Mouse (Mus musculus): ENCODE measurements around the gene Myl10.
"Not testable (repeated sequence)": the region's sequence is repeated elsewhere in the genome, so short reads cannot be mapped to it uniquely, and the experiment has no call there.

The Myl10 gene

DNA sequence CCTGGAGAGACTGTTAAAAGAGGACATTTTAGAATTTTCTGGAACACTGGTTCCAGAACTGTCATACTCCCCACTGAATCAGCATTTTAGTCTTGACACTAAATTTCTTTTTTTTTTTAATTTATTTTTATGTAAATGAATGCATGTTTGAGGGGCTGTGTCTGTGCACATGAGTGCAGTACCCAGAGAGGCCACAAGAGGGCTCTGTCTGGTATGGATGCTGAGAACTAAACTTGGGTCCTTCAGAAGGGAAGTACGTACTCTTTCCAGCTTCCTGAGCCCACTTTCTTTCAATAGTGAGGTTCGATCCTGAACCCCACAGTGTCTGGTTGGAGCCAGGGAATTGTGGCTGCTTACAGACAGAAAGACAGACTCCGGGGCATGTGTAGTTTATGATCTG lies 12.6 kb downstream of the Myl10 start:
- DNase-seq (ENCODE audit: low read depth, low spot score), result no peak

DNA sequence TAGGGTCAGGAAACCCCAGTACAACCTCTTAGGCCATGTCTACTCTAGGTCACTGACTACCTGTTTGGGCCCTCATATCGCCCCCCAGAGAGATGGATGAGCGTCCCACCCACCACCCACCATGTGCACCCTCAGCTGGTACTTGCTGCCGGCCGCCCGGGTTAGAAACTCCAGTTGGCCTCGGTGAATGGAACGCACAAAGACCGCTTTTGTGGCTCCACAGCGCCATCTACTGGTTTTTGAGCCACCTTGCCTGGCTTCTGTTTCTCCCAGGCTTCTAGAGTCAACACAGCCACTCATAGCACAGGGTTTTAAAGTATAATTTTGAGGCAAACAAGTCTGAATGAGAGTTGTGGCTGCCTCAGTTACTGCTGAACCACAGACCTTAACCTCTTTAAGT lies 13.9 kb downstream of the Myl10 start:
- peak; percentile 71 for DNase-seq (ENCODE audit: low read depth, low spot score)

DNA sequence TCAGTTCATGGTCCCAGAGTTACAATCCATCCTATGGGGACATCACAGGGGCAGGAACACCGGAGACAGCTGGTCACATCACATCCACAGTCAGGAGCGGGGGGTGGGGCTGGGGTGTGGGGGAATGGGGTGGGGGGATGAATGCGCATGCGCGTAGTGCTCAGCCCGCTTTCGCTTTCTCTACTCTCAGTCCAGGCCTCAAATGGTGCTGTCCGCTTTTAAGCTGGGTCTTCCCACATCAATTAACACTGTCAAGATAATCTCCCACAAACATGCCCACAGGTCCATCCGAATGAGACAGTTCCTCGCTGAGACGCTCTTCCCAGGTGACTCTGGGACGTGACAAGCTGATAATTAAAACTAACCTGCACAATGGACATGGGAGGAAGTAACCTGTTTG lies 15.2 kb downstream of the Myl10 start:
- no peak for DNase-seq (ENCODE audit: low read depth, low spot score)

DNA sequence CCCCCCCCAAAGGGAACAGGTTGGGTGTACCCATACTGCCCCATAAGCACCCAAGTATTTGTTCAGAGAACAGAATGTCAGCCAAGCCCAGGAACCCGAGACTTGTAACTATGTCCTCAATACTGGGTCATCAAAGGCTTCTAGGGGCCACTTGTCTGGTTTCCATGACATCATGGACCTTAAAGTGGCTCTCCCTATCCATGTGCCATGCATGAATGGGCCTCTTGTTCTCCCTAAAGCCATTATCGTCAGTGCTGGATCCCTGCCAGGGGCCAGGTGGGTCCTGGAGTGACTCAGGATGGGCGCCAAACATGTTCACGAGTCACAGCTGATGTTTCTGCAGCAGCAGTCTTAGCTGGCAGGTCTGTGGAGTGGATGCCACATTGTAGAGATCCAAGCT lies 17.8 kb downstream of the Myl10 start:
- no peak for DNase-seq (ENCODE audit: low read depth, low spot score)

DNA sequence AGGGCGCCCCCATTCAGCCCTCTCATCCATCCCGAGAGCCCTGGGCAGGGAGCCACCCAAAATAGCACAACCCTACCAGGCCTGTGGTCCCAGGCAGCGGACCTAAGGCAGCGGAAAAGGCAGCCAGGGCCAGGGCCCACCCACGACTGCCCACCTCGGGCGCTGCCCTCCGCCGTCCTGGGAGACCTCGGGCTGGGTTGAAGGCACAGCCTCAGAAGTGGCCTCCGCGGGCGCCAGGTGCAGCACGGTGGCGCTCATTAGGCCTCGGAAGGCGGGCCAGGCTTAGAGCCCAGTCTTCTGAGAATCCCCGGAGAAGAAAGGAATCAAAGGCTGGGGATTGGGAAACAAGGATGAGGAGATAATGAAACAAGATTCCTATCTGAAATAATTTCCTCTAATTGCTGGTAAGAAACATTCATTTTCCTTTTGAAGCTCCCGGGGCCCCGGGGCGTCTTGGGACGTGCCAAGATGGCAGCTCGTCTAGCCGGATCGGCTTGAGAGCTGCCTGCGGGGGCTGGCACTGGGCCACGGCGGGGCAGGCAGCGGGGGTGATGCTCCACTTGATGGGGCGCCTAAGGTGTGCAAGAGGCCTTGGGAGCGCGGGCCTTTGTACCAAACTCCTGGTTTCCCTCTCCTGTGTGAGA lies 21.4 kb downstream of the Myl10 start:
- DNase-seq (ENCODE audit: low read depth, low spot score), result no peak

DNA sequence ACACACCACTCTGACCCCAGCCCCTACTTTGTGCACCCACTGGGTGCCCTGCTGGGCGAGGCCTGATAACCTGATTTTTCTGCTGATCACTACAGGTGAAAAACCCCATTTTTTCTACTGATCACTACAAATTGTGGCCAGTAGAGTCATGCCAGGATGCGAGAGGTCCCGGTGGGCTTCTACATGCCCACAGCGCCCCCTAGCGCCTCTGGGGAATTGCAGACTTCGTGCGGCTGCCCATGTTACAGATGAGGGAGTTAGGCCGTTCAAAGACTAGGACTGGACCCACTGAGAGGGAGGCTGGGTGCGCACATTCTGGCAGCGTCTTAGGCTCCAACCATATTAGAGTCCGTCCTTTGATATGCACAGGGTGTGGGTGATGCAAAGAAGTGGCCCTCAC lies 21.9 kb downstream of the Myl10 start:
- no peak for DNase-seq (ENCODE audit: low read depth, low spot score)

DNA sequence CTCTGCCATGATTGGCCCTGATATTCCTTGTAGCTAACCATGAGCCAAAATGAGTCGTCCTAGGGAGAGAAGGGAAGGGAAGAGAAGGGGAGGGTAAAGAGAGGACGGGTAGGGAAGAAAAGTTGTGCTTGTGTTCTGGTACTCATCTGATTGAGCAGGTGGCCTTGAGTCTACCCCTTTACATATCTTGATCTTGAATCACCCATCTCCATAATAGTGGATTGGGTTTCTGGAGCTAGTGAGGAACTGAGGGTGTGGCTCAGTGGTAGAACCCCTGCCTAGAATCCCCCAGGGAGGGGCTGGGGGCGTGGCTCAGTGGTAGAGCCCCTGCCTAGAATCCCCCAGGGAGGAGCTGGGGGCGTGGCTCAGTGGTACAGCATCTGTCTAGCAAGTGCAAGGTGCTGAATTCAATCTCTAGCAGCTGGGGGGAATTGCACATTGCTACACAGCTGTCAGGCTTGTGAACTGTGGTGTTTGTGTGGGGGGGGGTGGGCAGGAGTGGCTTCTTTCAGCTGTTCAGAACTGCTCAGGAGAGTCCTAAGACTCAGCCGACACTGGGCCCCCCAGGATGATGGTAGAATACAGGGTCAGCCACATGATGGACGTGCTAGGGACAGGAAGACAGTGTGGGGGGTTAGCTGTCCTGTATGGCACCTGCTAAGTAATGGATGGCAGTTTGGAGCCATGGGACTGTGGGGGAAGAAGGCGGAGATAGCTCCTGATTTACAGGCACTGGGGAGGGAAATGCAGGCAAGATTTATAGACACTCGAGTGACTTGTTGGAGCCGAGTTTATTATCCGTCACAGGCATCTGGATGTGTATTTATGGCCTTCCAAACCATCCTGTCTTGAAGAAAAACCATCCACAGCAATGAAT lies 24.0 kb downstream of the Myl10 start:
- DNase-seq (ENCODE audit: low read depth, low spot score), result peak; percentile 26

DNA sequence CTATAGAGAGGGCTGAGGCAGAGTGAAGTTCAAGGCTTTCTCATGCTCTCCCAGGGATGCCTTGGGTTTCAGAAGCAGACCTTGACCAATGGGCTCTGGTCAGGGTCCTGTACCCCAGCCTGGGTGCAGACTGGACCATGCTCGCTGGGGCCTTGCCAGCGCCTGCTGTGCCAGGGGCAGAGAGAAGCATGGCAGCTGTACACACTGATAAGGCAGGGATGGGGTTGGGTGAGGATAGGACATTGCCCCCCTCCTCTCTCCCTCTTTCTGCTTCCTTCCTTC lies 24.6 kb downstream of the Myl10 start:
- no peak for DNase-seq (ENCODE audit: low read depth, low spot score)

DNA sequence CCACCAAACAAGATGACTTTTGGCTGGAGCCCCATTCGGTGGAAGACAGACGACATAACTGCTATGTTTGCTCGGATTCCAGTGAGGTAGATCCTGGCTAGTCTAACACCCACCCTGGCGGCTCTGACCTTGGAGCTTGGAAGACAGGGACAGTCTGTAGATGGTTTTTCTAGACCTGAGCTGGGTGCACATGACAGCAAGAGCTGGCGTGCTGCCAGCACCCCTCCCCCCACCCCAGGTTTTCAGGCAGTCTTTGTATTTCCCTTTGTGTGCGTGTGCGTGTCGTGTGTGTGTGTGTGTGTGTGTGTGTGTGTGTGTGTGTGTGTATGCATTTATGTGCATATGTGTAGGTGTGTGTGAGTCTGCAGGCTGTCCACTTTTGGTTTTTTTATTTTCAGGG lies 25.7 kb downstream of the Myl10 start:
- DNase-seq (ENCODE audit: low read depth, low spot score), result no peak

DNA sequence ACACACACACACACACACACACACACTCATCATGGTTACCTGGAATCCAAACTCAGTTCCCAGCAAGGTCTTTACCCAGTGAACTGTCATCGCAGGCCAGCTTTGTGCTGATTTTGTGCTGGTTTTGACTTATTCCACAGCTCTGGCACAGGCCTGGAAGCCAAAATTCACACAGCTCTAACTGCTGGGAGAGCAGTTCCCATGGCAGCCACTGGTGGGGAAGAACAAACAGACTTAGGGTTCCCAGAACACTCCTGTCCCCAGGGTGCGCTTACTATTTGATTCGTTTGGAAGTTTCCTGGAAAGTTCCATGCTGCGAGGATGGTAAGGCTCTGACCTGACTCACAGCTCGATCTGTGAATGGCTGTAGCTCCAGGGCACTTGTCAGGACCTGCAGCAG lies 28.6 kb downstream of the Myl10 start:
- no peak for DNase-seq (ENCODE audit: low read depth, low spot score)

DNA sequence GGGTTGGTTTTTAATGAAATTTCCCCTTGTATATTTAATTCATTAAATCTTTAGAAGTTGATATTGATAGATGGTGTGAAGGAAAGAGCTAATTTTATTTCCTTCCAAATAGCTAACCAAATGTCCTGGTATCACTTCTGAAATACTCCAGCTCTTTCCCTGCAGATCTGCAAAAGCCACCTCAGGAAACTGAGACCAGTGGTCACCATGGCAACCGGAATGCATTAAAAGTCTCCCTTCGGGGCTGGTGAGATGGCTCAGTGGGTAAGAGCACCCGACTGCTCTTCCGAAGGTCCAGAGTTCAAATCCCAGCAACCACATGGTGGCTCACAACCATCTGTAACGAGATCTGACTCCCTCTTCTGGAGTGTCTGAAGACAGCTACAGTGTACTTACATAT lies 33.3 kb downstream of the Myl10 start:
- not testable (repeated sequence) for DNase-seq (ENCODE audit: low read depth, low spot score)

DNA sequence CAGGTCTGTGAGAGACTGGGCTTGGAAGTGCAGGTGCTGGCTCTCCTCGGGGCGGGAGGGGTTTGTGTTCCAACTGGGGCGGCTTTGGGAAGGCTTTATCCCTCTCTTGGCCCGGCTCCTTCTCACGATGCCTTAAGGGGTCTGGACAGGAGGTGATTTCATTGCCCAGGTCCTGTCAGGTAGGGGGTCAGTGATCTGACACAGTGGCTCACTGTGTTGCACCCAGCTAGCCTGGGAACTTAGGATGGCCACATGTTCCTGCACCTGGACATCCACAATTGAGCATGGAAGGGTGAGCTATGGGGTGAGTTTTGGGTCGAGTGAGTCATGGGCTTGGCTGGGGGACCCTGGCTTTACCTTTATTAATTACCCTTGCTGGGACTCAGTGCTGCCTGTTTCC lies 46.0 kb downstream of the Myl10 start:
- DNase-seq (ENCODE audit: low read depth, low spot score), result no peak

DNA sequence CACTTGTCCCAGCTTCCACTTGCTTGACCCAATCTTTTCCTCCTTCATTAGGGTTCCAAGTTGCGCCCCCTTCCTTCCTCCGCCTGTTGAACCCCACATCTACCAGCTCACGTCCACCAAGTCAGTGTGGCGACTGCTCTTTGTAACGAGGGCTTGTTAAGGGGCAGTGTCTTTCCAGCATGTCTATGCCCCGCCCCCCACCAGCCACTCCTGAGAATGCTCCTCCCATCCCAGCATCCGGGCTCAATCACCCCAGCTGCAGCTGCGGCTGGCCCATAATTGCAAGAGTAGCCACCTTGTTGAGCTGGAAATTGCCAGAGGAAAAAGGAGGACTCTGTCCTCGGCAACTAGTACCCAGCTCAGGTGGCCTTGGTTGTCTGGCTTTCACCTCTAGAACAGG lies 53.6 kb downstream of the Myl10 start:
- no peak for DNase-seq (ENCODE audit: low read depth, low spot score)

Data from embryo, embryonic 11.5 days (tissue).